Mouse (Mus musculus): Measurements from ENCODE around the gene Snx29. TPM values are rescaled to one million over a fixed set of nuclear protein-coding genes. Genes with fewer than 3 reads are reported as not detected.

The Snx29 gene
- polyA plus RNA-seq, 1 experiment from 2014 or later: 9.5 TPM

GRCm38 (mm10) chr16:11636902-11637301 is 314.2 kb downstream of the Snx29 start:
- H3K9me3 ChIP-seq (ENCODE audit: control insufficient read depth, low read length): no peaks in the 10 kb centered on the region
- no peak overlapping the region for H3K9ac ChIP-seq (ENCODE audit: low read length)
- no peaks in the 10 kb centered on the region for H3K36me3 ChIP-seq (ENCODE audit: control insufficient read depth, insufficient read depth, low read length)
- no peak overlapping the region for H3K4me3 ChIP-seq (ENCODE audit: low read depth, low read length)
- no peaks in the 10 kb centered on the region for H3K27me3 ChIP-seq (ENCODE audit: control insufficient read depth, insufficient read depth, low read length)
- ATAC-seq (ENCODE audit: insufficient number of reproducible peaks, low FRiP score, low TSS enrichment, low read depth): no peak
- no peak for DNase-seq (ENCODE audit: low spot score)
- 11% methylated on average over 3 of the region's 3 CpGs for WGBS
- no peak overlapping the region for H3K27ac ChIP-seq (replicated peaks; ENCODE audit: low read depth, low read length)
- H3K4me1 ChIP-seq (ENCODE audit: control insufficient read depth, insufficient read depth, low read length): 0 out of 2 replicates have a peak, but pooled peaks cover 5% of the 10 kb centered on the region
- no peak overlapping the region for H3K4me2 ChIP-seq (ENCODE audit: low read depth, severe bottlenecking)

- no peaks in the 10 kb centered on the region for H3K36me3 ChIP-seq (ENCODE audit: control insufficient read depth, insufficient read depth, low read length)
- no peak overlapping the region for H3K4me2 ChIP-seq (ENCODE audit: low read depth, severe bottlenecking)
- H3K27ac ChIP-seq (replicated peaks; ENCODE audit: low read depth, low read length): no peak overlapping the region
- H3K4me1 ChIP-seq (ENCODE audit: control insufficient read depth, insufficient read depth, low read length): peaks cover 5% of the 10 kb centered on the region; the same call in 1 of the 2 replicates
- ATAC-seq (ENCODE audit: insufficient number of reproducible peaks, low FRiP score, low TSS enrichment, low read depth) (no peak), DNase-seq (ENCODE audit: low spot score) (no peak)
- no peaks in the 10 kb centered on the region for H3K9me3 ChIP-seq (ENCODE audit: control insufficient read depth, low read length)
- no peaks in the 10 kb centered on the region for H3K27me3 ChIP-seq (ENCODE audit: control insufficient read depth, insufficient read depth, low read length)
- H3K9ac ChIP-seq (ENCODE audit: low read length): no peak overlapping the region
- H3K4me3 ChIP-seq (ENCODE audit: low read depth, low read length): no peak overlapping the region
These were observed 315.1 kb downstream of the Snx29 start for GRCm38 (mm10) chr16:11637794-11638193.

- ATAC-seq (ENCODE audit: insufficient number of reproducible peaks, low FRiP score, low TSS enrichment, low read depth) (no peak), DNase-seq (ENCODE audit: low spot score) (no peak)
- H3K27ac ChIP-seq (replicated peaks; ENCODE audit: low read depth, low read length): no peak overlapping the region
- H3K4me1 ChIP-seq (ENCODE audit: control insufficient read depth, insufficient read depth, low read length): peaks cover 11% of the 10 kb centered on the region
- no peak overlapping the region for H3K9ac ChIP-seq (ENCODE audit: low read length)
- H3K4me3 ChIP-seq (ENCODE audit: low read depth, low read length): no peak overlapping the region
- no peaks in the 10 kb centered on the region for H3K27me3 ChIP-seq (ENCODE audit: control insufficient read depth, insufficient read depth, low read length)
- no peaks in the 10 kb centered on the region for H3K36me3 ChIP-seq (ENCODE audit: control insufficient read depth, insufficient read depth, low read length)
- no peak overlapping the region for H3K4me2 ChIP-seq (ENCODE audit: low read depth, severe bottlenecking)
- H3K9me3 ChIP-seq (ENCODE audit: control insufficient read depth, low read length): no peaks in the 10 kb centered on the region
- 86% methylated on average over 1 of the region's 1 CpGs for WGBS
These were observed 316.0 kb downstream of the Snx29 start for GRCm38 (mm10) chr16:11638739-11639138.

- Histone ChIP-seq H3K4me3 (ENCODE audit: low read depth, low read length) (no peak overlapping the region), H3K36me3 (ENCODE audit: control insufficient read depth, insufficient read depth, low read length) (no peaks in the 10 kb centered on the region), H3K9me3 (ENCODE audit: control insufficient read depth, low read length) (no peaks in the 10 kb centered on the region), H3K4me2 (ENCODE audit: low read depth, severe bottlenecking) (no peak overlapping the region), H3K4me1 (ENCODE audit: control insufficient read depth, insufficient read depth, low read length) (peaks cover 11% of the 10 kb centered on the region), H3K9ac (ENCODE audit: low read length) (no peak overlapping the region), H3K27ac (replicated peaks; ENCODE audit: low read depth, low read length) (no peak overlapping the region), H3K27me3 (ENCODE audit: control insufficient read depth, insufficient read depth, low read length) (no peaks in the 10 kb centered on the region)
- DNase-seq (ENCODE audit: low spot score) (no peak), ATAC-seq (ENCODE audit: insufficient number of reproducible peaks, low FRiP score, low TSS enrichment, low read depth) (no peak)
- 96% methylated on average over 8 of the region's 8 CpGs for WGBS
These were observed 317.2 kb downstream of the Snx29 start for GRCm38 (mm10) chr16:11639936-11640335.

GRCm38 (mm10) chr16:11643603-11644002 is 320.9 kb downstream of the Snx29 start:
- peaks cover 6% of the 10 kb centered on the region for H3K4me1 ChIP-seq (ENCODE audit: control insufficient read depth, insufficient read depth, low read length)
- H3K9ac ChIP-seq (ENCODE audit: low read length): no peak overlapping the region
- no peaks in the 10 kb centered on the region for H3K9me3 ChIP-seq (ENCODE audit: control insufficient read depth, low read length)
- H3K27ac ChIP-seq (replicated peaks; ENCODE audit: low read depth, low read length): no peak overlapping the region
- ATAC-seq (ENCODE audit: insufficient number of reproducible peaks, low FRiP score, low TSS enrichment, low read depth): no peak
- no peak overlapping the region for H3K4me2 ChIP-seq (ENCODE audit: low read depth, severe bottlenecking)
- no peaks in the 10 kb centered on the region for H3K27me3 ChIP-seq (ENCODE audit: control insufficient read depth, insufficient read depth, low read length)
- no peak overlapping the region for H3K4me3 ChIP-seq (ENCODE audit: low read depth, low read length)
- 50% methylated on average over 6 of the region's 6 CpGs for WGBS
- DNase-seq (ENCODE audit: low spot score): peak; percentile 34
- H3K36me3 ChIP-seq (ENCODE audit: control insufficient read depth, insufficient read depth, low read length): no peaks in the 10 kb centered on the region

- Histone ChIP-seq H3K27ac (replicated peaks; ENCODE audit: low read depth, low read length) (no peak overlapping the region), H3K4me2 (ENCODE audit: low read depth, severe bottlenecking) (no peak overlapping the region), H3K27me3 (ENCODE audit: control insufficient read depth, insufficient read depth, low read length) (no peaks in the 10 kb centered on the region), H3K9ac (ENCODE audit: low read length) (no peak overlapping the region), H3K4me3 (ENCODE audit: low read depth, low read length) (no peak overlapping the region), H3K4me1 (ENCODE audit: control insufficient read depth, insufficient read depth, low read length) (peaks cover 6% of the 10 kb centered on the region), H3K36me3 (ENCODE audit: control insufficient read depth, insufficient read depth, low read length) (no peaks in the 10 kb centered on the region), H3K9me3 (ENCODE audit: control insufficient read depth, low read length) (no peaks in the 10 kb centered on the region)
- ATAC-seq (ENCODE audit: insufficient number of reproducible peaks, low FRiP score, low TSS enrichment, low read depth) (no peak), DNase-seq (ENCODE audit: low spot score) (no peak)
- 83% methylated on average over 2 of the region's 2 CpGs for whole genome bisulfite sequencing
These were observed 321.7 kb downstream of the Snx29 start for GRCm38 (mm10) chr16:11644399-11644798.

GRCm38 (mm10) chr16:11645668-11646067 is 323.0 kb downstream of the Snx29 start:
- Histone ChIP-seq H3K27me3 (ENCODE audit: control insufficient read depth, insufficient read depth, low read length) (no peaks in the 10 kb centered on the region), H3K4me2 (ENCODE audit: low read depth, severe bottlenecking) (no peak overlapping the region), H3K4me3 (ENCODE audit: low read depth, low read length) (no peak overlapping the region), H3K9ac (ENCODE audit: low read length) (no peak overlapping the region), H3K36me3 (ENCODE audit: control insufficient read depth, insufficient read depth, low read length) (no peaks in the 10 kb centered on the region), H3K4me1 (ENCODE audit: control insufficient read depth, insufficient read depth, low read length) (peaks cover 6% of the 10 kb centered on the region), H3K9me3 (ENCODE audit: control insufficient read depth, low read length) (no peaks in the 10 kb centered on the region), H3K27ac (replicated peaks; ENCODE audit: low read depth, low read length) (no peak overlapping the region)
- WGBS: 48% methylated on average over 4 of the region's 4 CpGs
- ATAC-seq (ENCODE audit: insufficient number of reproducible peaks, low FRiP score, low TSS enrichment, low read depth): no peak
- no peak for DNase-seq (ENCODE audit: low spot score)

- ATAC-seq (ENCODE audit: insufficient number of reproducible peaks, low FRiP score, low TSS enrichment, low read depth) (no peak), DNase-seq (ENCODE audit: low spot score) (no peak)
- Histone ChIP-seq H3K36me3 (ENCODE audit: control insufficient read depth, insufficient read depth, low read length) (no peaks in the 10 kb centered on the region), H3K9ac (ENCODE audit: low read length) (no peak overlapping the region), H3K27ac (replicated peaks; ENCODE audit: low read depth, low read length) (no peak overlapping the region; the same call in 1 of the 2 replicates), H3K4me2 (ENCODE audit: low read depth, severe bottlenecking) (no peak overlapping the region), H3K4me3 (ENCODE audit: low read depth, low read length) (no peak overlapping the region), H3K4me1 (ENCODE audit: control insufficient read depth, insufficient read depth, low read length) (peaks cover 6% of the 10 kb centered on the region), H3K9me3 (ENCODE audit: control insufficient read depth, low read length) (no peaks in the 10 kb centered on the region), H3K27me3 (ENCODE audit: control insufficient read depth, insufficient read depth, low read length) (no peaks in the 10 kb centered on the region)
- 67% methylated on average over 4 of the region's 4 CpGs for WGBS
These were observed 324.1 kb downstream of the Snx29 start for GRCm38 (mm10) chr16:11646745-11647289.

- 50% methylated on average over 1 of the region's 1 CpGs for WGBS
- Histone ChIP-seq H3K9me3 (ENCODE audit: control insufficient read depth, low read length) (no peaks in the 10 kb centered on the region), H3K4me3 (ENCODE audit: low read depth, low read length) (no peak overlapping the region), H3K36me3 (ENCODE audit: control insufficient read depth, insufficient read depth, low read length) (no peaks in the 10 kb centered on the region), H3K27ac (replicated peaks; ENCODE audit: low read depth, low read length) (no peak overlapping the region), H3K9ac (ENCODE audit: low read length) (no peak overlapping the region), H3K27me3 (ENCODE audit: control insufficient read depth, insufficient read depth, low read length) (no peaks in the 10 kb centered on the region), H3K4me2 (ENCODE audit: low read depth, severe bottlenecking) (no peak overlapping the region), H3K4me1 (ENCODE audit: control insufficient read depth, insufficient read depth, low read length) (peaks cover 4% of the 10 kb centered on the region)
- DNase-seq (ENCODE audit: low spot score): peak; percentile 52
- ATAC-seq (ENCODE audit: insufficient number of reproducible peaks, low FRiP score, low TSS enrichment, low read depth): no peak
These were observed 325.5 kb downstream of the Snx29 start for GRCm38 (mm10) chr16:11648169-11648688.

All from limb, embryonic 11.5 days (tissue).